Mouse (Mus musculus) spleen, adult 12 weeks (tissue): ENCODE data around the gene Lrrc15.

Experiments
- DNase-seq: peaks from one replicate; pipeline ENCODE4 v3.0.0; 2022; ENCODE audit warnings: low spot score

Lrrc15 gene

GRCm38 (mm10) chr16:30278406-30278805 lies 4.7 kb downstream of the Lrrc15 start:
- DNase-seq, result no peak

- no peak for DNase-seq
These were observed 7.3 kb downstream of the Lrrc15 start for GRCm38 (mm10) chr16:30275558-30276340.

- DNase-seq, result no peak
These were observed 10.0 kb downstream of the Lrrc15 start for GRCm38 (mm10) chr16:30273065-30273464.

- DNase-seq, result no peak
These were observed 11.0 kb downstream of the Lrrc15 start for GRCm38 (mm10) chr16:30271941-30272595.

- DNase-seq, result no peak
These were observed 11.8 kb downstream of the Lrrc15 start for GRCm38 (mm10) chr16:30271223-30271761.

- no peak for DNase-seq
These were observed 15.7 kb downstream of the Lrrc15 start, which contains the start of gene Cpn2 for GRCm38 (mm10) chr16:30267359-30267758. Gene Cpn2, minus strand, starts transcription at chr16:30267499.

- DNase-seq, result no peak
These were observed 16.5 kb downstream of the Lrrc15 start for GRCm38 (mm10) chr16:30266561-30266960.

- DNase-seq, result no peak
These were observed 17.4 kb downstream of the Lrrc15 start for GRCm38 (mm10) chr16:30265611-30266010.

- no peak for DNase-seq
These were observed 19.9 kb downstream of the Lrrc15 start for GRCm38 (mm10) chr16:30263156-30263555.

- DNase-seq, result peak; percentile 51
These were observed 20.4 kb downstream of the Lrrc15 start for GRCm38 (mm10) chr16:30262664-30263063.

GRCm38 (mm10) chr16:30262157-30262556 lies 20.9 kb downstream of the Lrrc15 start:
- DNase-seq, result no peak

- DNase-seq, result no peak
These were observed 21.7 kb downstream of the Lrrc15 start for GRCm38 (mm10) chr16:30261341-30261740.

GRCm38 (mm10) chr16:30260012-30260635 lies 22.9 kb downstream of the Lrrc15 start:
- no peak for DNase-seq

- DNase-seq, result no peak
These were observed 23.6 kb downstream of the Lrrc15 start for GRCm38 (mm10) chr16:30259444-30259843.

GRCm38 (mm10) chr16:30258441-30258840 lies 24.6 kb downstream of the Lrrc15 start:
- DNase-seq, result no peak

- DNase-seq, result no peak
These were observed 25.3 kb downstream of the Lrrc15 start for GRCm38 (mm10) chr16:30257718-30258117.

- no peak for DNase-seq
These were observed 28.0 kb downstream of the Lrrc15 start for GRCm38 (mm10) chr16:30255061-30255460.

GRCm38 (mm10) chr16:30253900-30254299 lies 29.2 kb downstream of the Lrrc15 start:
- no peak for DNase-seq

GRCm38 (mm10) chr16:30253374-30253773 lies 29.7 kb downstream of the Lrrc15 start:
- DNase-seq, result no peak

- DNase-seq, result peak; percentile 69
These were observed 31.0 kb downstream of the Lrrc15 start for GRCm38 (mm10) chr16:30252003-30252418.

- no peak for DNase-seq
These were observed 38.9 kb downstream of the Lrrc15 start for GRCm38 (mm10) chr16:30244037-30244700.

GRCm38 (mm10) chr16:30241623-30242022 lies 41.4 kb downstream of the Lrrc15 start:
- no peak for DNase-seq
